Mouse (Mus musculus) cerebellum, adult 2 months (tissue): ENCODE results near the gene AC153137.1. TPM values are rescaled to one million over a fixed set of nuclear protein-coding genes. Genes with fewer than 3 reads are reported as not detected.

ENCODE experiments used
- DNase-seq, 2 experiments: peaks; one replicate each; pipeline ENCODE4 v3.0.0; 2021
- H3K27ac ChIP-seq: fragments of 200-500 bp; 2 replicates; pipeline ENCODE4 v1.5.1; 2012; ENCODE audit warnings: low read length, control low read depth, inconsistent platforms; ENCODE audit not compliant: insufficient read depth
- H3K27me3 ChIP-seq: fragments of 200-500 bp; 2 replicates; pipeline ENCODE4 v1.6.1; 2012; ENCODE audit warnings: inconsistent platforms, mild to moderate bottlenecking, low read length, moderate library complexity; ENCODE audit not compliant: control insufficient read depth, insufficient read depth
- H3K4me1 ChIP-seq: fragments of 200-500 bp; 2 replicates; pipeline ENCODE4 v1.6.1; 2011; ENCODE audit warnings: low read length; ENCODE audit not compliant: control insufficient read depth, insufficient read depth
- H3K4me3 ChIP-seq: fragments of 200-500 bp; replicated peaks from 2 replicates; pipeline ENCODE3; 2011; ENCODE audit warnings: mild to moderate bottlenecking, low read depth, low read length, control low read depth; ENCODE audit not compliant: insufficient read depth
- CTCF ChIP-seq: fragments of 200-500 bp; IDR thresholded peaks from 2 replicates; pipeline ENCODE4 v1.5.1; 2011; ENCODE audit warnings: low read depth, mild to moderate bottlenecking, control low read depth, low read length, moderate library complexity, borderline replicate concordance; ENCODE audit not compliant: insufficient read depth
- POLR2A ChIP-seq: fragments of 200-500 bp; IDR thresholded peaks from 2 replicates; pipeline ENCODE4 v1.6.1; 2011; ENCODE audit warnings: low read length, control low read depth, borderline replicate concordance; ENCODE audit not compliant: insufficient read depth
- WGBS: fragments of 180-500 bp; shearing (Covaris S2); methylation state at CpG from one replicate; pipeline ENCODE4 v1.1.7; 2018; 5-methylcytosine and 5-hydroxymethylcytosine counted together
- polyA plus RNA-seq: library from polyadenylated mRNA; depleted of rRNA; stranded (reverse); fragments of >200 nt; gene quantifications from 2 replicates; pipeline ENCODE4 v1.2.3, GENCODE M21; 2012; rRNA removed

The AC153137.1 gene
- polyA plus RNA-seq, 1 experiment, result not detected

DNA sequence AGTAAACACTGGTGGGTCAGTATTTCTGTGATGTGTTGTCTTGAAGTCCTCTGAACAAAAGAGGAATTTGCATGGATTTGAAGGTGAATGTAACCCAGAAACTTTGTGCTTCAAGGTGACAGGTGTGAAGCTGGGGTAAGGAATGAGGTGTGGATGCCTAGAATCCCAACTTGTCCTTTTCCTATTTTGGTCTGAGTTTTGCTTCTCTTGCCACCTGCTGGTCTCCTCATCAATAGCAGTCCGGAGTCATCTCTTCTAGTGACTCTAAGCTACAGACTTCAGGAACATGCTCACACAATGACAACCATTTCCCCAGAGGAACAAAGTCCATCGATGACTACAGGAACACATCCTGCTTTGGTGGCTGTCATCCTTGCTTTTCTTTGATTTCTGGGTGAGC, 46.9 kb downstream of the AC153137.1 start:
- 57% methylated on average over 2 of the region's 2 CpGs for WGBS
- DNase-seq, result no peak
- Histone ChIP-seq H3K27ac (no peak overlapping the region), H3K4me3 (no peak overlapping the region), H3K4me1 (no peaks in the 10 kb centered on the region), H3K27me3 (no peaks in the 10 kb centered on the region)
- TF ChIP-seq CTCF (no peak), POLR2A (no peak)

GRCm38 (mm10) chr1:30930194-30930593, 47.6 kb downstream of the AC153137.1 start:
- Histone ChIP-seq H3K4me3 (no peak overlapping the region), H3K4me1 (no peaks in the 10 kb centered on the region), H3K27ac (no peak overlapping the region), H3K27me3 (no peaks in the 10 kb centered on the region)
- DNase-seq, result no peak
- 88% methylated on average over 2 of the region's 2 CpGs for WGBS
- TF ChIP-seq CTCF (no peak), POLR2A (no peak)

Other genes with a start within 250 kb of the AC153137.1 start
- gene Phf3, start 104.0 kb downstream of the AC153137.1 start, polyA plus RNA-seq, result 52.8 and 54.7 TPM in 2 replicates
- gene Lgsn, start 198.4 kb upstream of the AC153137.1 start, polyA plus RNA-seq, result 0.08 TPM in 1 of 2 replicates, not detected in the other
- not detected in 2 replicates for gene 4931428L18Rik, start 244.7 kb upstream of the AC153137.1 start, polyA plus RNA-seq
- gene Pih1d3, start 244.9 kb upstream of the AC153137.1 start, polyA plus RNA-seq, result not detected in 2 replicates